Mouse (Mus musculus) urinary bladder, adult 18-20 months (tissue): ENCODE measurements around the gene Ror2.
"Not testable (repeated sequence)": the region's sequence is repeated elsewhere in the genome, so short reads cannot be mapped to it uniquely, and the experiment has no call there.

Source experiments
- DNase-seq, 2 experiments: peaks; one replicate each; pipeline ENCODE4 v3.0.0; 2022; ENCODE audit warnings: low spot score in 2 of 2, mixed read lengths in 2 of 2

Ror2 gene

DNA sequence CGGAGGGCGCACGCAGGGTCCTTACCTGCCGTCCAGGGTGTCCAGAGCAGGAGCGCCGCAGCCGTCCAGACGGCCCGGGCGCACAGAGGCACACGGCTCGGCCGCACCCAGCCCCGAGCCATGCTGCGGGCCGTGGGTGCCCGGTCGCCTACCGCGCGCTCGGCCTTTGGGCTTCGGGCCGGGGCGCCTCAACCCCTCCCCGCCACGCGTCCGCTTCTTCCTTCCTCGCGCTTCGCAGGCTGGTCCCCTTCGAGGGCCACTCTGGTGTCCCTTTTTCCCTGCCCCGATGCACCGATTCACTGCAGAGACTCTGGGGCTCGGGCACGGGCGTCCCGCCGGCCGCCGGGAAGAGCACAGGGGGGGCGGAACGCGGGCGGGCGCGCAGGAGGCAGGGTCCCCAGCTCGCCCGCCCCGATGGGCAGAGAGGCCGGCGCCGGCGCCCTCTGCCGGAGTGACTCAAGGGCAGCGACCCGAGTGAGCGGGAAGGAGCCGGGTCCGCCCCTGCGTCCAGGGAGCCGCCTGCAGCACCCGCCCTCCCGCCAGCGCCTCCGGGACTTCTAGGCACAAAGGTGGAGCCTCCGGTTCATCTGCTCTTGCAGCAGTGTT is at the start of gene Ror2:
TSS of gene Ror2 (minus strand) at position 369 of the 606 bp plus-strand sequence.
- DNase-seq, result peak; percentile 41 to 44

DNA sequence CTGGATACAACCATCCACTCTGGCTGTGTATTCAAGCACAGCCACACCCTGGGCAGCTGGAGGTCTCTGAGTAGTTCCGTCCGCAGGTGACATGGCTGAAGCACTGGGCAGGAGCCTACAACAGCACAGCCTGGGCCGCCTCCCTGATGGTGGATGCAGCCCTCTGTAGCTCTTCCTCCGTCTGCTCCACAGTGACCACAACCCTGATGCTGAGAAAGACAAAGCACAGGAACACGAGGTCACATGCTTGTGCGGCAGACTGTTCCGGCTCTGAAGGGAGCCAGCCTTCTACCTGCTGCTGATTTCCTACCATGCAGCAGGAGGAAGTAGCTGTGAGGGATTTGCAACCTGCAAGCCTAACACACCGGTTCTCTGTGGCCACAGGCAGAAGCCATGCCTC is 47.8 kb upstream of the Ror2 start:
- DNase-seq, result no peak

DNA sequence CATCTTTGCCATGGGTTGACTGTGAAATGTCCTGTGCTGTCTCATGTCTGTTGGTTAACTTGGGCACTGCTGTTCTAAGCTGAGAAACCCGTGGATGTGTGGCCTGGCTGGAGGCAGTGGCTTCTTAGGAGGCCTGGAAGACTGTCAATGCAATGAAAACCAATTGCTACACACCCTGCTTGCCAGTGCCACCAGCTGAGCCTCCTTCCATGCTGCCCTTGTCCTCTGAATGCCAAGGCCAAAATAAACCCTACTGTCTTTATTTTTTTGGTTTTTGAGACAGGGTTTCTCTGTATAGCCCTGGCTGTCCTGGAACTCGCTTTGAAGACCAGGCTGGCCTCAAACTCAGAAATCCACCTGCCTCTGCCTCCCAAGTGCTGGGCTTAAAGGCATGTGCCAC is 44.3 kb upstream of the Ror2 start:
- no peak for DNase-seq

DNA sequence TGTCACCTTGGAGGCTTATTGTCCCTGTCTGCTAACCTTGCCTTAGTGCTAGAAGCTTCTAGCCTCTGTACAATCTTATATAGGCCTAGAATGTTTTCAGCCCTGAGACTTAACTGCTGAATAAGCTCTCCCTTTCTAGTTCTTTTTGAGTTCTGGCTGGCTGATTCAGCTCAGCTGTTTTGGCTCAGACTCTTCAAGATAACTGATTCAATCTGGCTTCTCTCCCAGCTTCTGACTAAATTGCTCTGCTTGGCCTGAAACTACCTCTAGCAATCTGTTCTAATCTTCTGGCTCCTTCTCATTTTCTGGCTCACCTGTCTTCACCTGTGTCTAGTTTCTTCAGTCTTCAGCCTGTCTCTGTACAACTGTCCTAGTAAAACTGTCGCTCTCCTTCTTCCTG is 39.6 kb upstream of the Ror2 start:
- no peak for DNase-seq

DNA sequence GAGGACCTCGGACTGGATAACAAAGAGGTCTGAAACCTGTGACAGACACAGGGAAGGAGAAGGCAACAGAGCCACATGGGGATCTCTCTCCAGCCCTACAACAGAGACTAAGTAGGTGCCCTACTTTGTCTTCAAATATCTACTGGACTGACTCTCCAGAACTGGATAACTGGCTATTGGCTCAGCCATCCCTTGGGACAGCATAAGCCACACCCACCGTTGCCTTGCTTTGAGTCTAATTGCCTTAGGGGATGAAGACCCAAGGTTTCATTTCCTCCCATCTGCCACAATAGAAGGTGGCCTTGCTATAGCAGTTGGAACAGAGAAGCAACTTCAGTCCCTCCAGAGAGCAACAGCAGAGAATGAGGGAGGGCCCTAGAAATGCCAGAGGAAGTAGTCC is 37.7 kb upstream of the Ror2 start:
- DNase-seq, result no peak

DNA sequence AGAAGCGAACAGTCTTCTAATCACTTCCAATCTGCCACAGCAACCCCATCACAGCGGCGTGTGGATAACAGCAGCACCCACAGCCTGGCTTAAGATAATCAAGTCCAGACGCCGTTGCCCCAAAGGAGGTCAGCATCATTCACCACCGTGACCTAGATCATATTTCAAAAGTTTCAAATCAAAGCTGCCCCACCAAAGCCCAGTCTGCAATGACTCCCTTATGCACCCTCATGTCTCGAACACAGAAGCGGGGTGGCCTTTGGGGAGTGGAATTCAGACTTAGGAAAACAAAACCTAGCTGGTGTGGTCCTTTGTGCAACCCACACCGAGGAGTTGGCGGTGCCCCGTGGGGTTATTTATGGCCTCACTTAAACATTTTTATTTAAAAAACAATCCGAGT is 35.0 kb upstream of the Ror2 start:
- DNase-seq, result no peak

DNA sequence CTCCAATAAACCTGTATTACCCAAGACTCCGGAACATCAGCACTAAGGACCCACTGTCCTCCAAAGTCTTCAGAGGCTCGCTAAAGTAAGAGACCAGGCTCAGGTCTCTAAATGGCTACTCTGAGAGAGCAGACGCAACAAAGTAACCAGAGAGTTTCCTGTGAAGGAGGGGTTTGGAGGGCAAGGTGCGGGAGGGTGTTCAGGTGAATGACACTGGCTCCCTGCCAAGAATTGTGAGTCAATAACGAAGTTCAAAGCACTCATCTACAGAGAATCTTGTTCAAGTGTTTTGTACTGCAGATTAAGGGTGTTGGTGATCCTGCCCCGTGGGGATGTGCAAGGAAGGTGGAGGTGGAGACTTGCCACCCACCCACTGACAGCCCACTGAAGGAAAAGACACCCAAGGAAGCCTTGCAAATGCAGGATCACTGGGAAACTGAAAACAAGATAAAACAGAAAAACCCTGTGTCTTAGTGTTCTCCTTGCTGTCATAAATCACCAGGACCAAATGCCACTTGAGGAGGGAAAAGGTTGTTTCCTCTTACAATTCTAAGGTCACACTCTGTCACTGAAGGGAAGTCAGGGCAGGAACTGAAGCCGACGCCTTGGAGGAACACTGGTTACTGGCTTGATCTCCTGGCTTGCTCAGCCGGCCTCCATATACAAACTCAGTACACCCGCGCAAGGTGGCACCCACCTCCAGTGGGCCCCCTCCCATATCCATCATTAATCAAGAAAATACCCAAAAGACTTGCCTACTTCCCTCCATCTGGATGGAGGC is 30.8 kb upstream of the Ror2 start:
- DNase-seq, result no peak

DNA sequence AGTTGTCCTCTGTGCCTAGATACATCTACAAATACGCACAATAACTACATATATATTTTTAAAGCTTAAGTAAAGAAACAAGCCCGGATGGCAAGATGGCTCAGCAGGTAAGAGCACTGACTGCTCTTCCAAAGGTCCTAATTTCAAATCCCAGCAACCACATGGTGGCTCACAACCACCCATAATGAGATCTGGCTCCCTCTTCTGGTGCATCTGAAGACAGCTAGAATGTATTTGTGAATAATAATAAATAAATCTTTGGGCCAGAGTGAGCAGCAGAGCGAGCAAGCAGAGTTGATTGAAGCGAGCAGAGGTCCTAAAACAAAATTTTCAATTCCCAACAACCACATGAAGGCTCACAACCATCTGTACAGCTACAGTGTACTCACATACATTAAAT is 29.8 kb upstream of the Ror2 start:
- DNase-seq, result not testable (repeated sequence)

DNA sequence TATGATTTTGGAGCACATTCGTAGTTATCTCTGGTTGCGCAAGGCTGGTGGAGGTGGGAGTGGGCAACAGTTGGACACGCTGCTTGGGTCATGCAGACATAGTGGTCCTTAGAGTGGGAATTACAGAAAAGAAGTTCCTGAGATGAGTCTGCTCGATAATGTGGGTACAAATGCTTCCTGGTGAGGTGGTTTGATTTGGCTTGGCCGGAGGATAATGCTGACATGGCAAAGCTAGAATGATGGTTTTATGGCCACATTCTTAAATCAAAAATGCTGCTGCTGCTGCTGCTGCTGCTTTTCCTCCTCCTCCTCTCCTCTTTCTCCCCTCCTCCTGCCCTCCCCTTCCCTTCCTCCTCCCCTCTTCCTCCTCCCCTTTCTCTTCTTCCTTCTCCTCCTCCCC is 24.5 kb upstream of the Ror2 start:
- DNase-seq, result no peak

DNA sequence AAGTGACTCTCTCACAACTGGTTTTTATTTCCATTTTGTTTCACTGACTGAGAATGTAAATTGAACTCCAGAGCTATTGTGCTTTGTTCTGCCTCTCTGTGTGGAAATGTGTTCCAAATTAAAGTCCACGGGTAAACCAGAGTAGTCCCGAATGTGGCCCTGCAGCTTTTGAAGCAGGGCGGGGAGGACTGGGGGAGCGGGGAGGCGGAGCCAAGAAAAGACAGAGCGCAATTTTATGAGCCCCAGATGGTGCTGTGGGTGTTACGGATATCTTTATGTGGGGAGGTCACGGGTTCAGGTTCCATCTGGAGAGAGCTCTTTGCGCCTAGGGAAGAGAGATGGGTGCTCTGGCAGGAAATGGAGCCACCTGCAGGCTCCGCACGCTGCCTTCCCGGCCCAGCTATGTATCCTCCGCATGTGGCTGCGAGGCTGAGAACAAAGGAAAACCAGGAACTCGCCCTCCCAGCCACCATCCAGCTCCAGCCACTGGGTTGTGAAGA is 23.8 kb upstream of the Ror2 start:
- DNase-seq, result peak in 1 of 2 experiments; percentile 20

DNA sequence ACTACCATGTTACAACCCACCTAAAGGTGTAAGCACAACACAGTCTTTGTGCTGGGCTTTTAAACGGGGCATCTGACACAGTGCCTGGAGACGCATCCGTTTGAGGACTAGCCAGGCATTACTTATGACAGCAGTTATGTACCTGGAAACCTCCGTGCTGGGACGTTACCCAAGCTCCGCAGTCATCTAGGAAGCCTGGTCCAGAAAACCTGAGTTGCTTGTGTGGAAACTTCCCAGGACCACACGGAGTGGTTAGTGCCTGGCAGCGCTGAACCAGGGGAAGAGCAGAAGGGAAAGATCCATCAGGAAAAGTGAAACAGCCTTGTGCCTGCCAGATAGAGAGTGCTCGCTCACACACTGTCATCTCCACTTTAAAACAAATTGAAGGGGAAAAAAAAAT is 23.2 kb upstream of the Ror2 start:
- no peak for DNase-seq

DNA sequence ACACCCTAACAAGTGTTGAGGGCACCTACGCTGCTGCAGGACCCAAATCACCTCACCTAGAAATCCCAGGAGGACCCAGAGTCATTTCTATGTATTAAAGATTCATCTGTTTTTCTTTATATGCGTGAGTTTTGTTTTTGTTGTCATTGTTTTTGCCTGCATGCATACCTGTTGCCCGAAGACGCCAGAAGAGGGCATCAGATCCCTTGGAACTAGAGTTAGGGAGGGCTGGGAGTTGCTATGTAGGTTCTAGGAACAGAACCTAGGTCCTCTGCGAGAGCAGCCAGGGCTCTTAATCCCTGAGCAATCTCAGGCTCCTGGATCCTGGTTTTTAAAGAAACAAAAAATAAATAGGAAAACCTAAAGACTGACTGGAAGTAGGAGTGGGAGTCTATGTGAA is 20.9 kb upstream of the Ror2 start:
- no peak for DNase-seq

DNA sequence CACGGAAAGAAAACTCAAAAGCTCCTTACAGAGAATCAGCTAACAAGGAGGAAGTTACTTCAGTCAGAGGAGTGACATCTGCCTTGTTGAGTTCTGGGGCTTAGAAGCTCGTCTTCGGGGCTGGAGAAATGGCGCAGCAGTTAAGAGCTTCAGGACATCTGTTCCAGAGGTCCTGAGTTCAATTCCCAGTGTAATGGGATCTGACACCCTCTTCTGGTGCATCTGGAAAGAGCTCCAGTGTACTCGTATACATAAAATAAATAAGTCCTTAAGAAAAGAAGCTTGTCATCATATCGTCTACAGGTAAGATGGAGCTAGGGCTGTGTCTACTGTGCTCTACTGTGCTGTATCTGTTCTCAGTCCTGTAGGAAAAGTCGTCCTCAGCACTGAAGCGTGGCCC is 19.3 kb upstream of the Ror2 start:
- DNase-seq, result no peak

DNA sequence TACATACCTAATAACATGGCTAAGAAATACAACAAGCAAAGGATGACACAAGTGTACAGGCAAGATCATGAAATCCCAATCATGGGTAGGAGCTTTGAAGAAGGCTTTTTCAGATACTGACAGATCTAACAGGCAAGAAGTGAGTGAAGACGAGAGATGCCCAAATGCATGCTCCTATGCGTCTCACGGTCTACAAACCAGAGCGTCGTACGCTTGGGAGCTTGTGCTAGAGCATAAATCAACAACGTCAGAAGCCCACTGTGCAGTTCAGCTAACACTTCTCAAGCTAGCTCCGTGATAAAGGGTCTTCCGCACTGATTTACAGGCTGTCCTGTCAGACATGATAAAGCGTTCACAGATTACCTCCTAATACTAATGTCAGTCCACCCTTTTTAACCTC is 16.8 kb upstream of the Ror2 start:
- DNase-seq, result no peak

DNA sequence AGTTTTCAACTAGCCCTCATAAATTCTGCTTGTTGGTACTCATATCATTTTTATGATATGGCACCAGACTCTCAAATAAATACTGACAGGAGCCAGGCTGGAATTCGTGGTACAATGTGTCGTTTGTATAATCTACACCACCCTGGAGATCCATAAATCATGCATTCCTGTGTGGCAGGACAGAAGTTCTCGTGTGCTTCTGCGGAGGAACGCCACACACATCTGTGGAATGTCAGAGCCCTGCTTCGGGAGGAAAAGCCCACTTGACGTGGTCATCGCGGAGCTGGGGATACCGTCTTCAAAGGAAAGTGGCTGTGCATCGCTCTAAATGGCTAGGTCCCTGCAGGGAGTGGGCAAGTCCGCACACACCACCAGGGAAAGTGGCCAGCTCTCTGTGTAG is 7.1 kb upstream of the Ror2 start:
- no peak for DNase-seq

DNA sequence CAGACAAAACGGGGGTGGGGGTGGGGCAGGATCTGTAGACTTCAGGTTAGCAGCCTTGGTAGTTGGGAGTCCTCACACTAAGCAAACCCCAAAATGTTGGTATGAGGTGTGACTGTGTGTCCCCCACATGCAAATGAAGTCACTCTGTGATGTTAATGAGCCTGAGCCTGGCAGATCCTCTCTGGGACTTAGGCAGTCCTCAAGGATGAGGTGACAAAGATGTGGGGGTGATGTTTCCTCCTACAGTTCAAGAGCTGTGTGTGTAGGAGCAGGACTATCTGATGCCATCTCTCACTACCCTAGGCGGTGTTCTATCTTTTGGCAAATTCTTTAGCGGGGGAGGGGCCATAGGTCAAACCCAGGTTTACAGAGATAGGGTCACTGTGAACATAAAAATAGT is 6.3 kb upstream of the Ror2 start:
- DNase-seq, result no peak

DNA sequence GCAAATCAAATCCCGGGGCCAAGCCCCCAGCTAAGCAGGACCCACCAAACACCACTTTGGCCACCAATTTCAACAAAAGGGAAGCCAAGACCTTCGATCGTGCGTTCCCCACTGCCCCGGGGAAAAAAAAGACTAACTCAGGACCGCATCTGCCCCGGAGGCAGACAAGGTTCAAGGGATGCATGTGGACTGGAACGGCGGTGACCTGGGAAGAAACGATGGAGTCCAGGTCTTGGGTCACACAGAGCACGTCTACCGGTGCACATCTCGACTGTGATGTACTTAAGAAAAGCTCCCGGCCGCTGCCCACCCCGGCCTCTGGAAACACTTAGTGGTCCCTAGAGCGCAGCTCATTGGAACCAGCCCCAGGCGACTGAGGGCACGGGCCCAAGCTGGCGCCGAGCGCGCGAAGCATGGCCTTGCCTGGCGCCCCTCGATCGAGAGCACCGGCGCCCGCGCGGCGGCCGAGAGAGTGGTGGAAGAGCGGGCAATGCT is 616 bp downstream of the Ror2 start:
- DNase-seq, result peak in 1 of 2 experiments; percentile 28

DNA sequence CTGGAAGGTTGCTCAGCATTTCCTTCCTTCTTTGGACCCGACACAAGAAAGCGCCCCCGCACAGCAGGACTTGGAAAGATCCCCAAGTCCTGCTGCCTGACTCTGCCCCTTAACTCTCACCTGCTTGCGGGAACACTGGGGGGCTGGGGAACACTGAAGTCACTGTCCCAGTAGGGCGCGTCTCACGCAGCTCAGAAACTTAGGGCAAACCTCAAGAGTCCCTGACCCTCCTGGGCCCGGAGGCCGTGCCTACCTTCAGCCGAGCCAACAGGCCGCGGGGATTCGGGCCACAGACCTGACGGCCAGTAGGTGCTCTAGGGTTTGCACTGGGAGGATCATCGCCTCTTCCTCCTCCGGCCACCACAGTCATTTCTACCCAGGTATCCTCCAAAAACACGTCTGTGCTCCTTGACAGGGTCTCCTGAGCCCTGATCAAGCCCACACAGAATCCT is 1.2 kb downstream of the Ror2 start:
- no peak for DNase-seq

DNA sequence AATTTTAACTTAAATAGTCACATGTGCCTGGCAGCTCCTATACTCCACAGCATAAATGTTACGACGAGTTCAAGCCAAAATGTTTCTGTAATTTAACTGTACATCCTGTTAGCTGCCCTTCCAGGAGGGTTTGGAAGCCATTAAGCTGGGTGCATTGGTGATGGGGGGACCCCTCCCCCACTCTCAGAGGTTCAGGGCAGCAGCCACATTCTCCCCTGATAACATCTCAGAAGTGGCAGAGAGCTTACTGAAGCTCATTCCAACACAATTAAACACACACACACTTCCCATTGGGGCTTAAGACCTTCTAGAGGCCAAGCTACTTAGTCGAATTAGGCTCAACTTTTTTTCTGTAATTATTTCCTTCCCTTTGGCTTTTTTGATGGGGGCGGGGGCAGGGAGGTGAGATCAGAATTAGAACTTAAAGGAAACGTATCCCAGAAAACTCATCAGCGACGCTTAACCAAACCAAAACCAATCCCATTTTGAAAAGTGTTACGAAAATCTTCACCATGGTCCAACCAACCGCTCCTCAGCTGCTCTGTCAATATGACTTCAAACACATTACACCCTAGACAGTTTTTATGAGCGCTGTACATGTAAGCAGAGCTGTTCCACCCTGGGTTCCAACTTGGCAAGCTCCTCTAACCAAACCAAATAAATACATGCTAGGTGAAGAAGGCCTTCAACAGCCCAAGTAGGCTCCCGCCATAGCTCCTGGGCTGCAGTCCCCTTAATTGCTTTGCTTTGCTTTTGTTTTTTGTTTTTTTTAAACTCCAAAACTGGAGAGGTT is 4.1 kb downstream of the Ror2 start:
- no peak for DNase-seq

DNA sequence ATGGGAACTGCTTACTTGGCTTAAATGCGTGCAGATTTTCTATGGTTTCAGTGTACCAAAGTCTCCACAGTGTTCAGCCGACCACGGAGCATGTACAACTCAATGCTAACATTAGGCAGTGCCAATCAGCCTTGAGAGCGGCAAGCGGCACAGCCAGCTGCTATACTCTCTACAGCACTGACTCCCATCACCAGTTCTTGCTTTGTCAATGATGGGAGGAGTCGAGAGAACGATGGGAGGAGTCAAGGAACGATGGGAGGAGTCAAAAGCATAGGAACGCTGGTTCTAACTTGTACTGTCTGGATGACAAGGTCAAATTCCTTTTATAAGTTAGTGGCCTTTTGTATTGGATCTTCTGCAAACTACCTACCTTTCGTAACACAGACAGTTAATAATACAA is 7.0 kb downstream of the Ror2 start:
- no peak for DNase-seq

DNA sequence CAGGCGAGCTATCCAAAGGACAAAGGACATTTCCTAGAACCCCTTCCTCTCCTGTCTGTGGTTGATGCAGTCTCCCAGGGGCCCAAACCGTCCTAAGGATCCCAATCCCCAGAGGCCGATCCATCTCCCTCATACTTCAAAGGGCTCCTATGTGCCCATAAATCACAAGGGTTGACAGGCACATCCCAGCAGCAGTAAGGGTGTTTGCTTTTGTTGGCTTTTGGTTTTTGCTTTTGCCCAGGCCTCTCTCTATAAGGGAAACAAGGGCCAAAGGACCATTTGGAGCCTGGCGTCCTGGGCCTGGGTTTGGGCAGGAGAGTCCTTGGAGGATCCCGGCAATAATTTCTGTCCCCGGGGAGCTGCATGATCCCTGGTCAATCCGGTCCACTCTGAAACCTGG is 9.5 kb downstream of the Ror2 start:
- no peak for DNase-seq

DNA sequence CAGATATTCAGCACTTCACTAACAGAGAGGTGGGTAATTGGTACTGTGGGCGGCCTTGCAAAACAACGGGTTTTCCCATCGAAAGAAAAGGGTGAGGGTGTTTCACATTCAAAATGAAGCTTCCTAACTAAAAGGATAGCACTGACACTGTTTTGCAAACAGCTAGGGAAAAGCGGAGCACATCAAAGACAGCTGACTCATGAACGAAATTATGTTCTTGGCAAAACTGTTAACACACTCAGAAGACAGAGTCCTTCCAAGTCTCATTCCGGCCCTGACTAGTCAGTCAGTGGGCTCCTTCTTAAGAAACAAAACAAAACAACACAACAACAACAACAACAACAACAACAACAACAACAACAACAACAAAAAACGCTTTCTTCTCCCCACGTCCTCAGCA is 10.1 kb downstream of the Ror2 start:
- DNase-seq, result no peak
